Mouse (Mus musculus) heart, embryonic 12.5 days (tissue): ENCODE results near the gene Gm5737. TPM values are rescaled to one million over a fixed set of nuclear protein-coding genes. Genes with fewer than 3 reads are reported as not detected.
A peak's percentile ranks its signal among the peaks of the same experiment; 100 is the strongest.

Experiments used
- ATAC-seq: fragments of 200-750 bp; cut with Nextera tagmentation; 2 replicates; pipeline ENCODE4 v1.8.0; 2017; ENCODE audit warnings: moderate TSS enrichment, moderate library complexity; ENCODE audit not compliant: insufficient number of reproducible peaks, low FRiP score
- H3K27ac ChIP-seq: fragments of 300-500 bp; sonication (generic); 2 replicates; pipeline ENCODE4 v1.5.1; 2016; ENCODE audit warnings: mild to moderate bottlenecking, moderate library complexity; ENCODE audit not compliant: poor library complexity, severe bottlenecking
- H3K27me3 ChIP-seq: fragments of 300-500 bp; sonication (generic); replicated peaks from 2 replicates; pipeline ENCODE4 v1.6.1; 2016; ENCODE audit warnings: mild to moderate bottlenecking, moderate library complexity
- H3K36me3 ChIP-seq: fragments of 300-500 bp; sonication (generic); 2 replicates; pipeline ENCODE4 v1.6.1; 2016; ENCODE audit warnings: mild to moderate bottlenecking, moderate library complexity
- H3K4me1 ChIP-seq: fragments of 300-500 bp; sonication (generic); replicated peaks from 2 replicates; pipeline ENCODE4 v1.6.1; 2016; ENCODE audit warnings: mild to moderate bottlenecking
- H3K4me2 ChIP-seq: fragments of 300-500 bp; sonication (generic); 2 replicates; pipeline ENCODE4 v1.6.1; 2016; ENCODE audit warnings: mild to moderate bottlenecking, moderate library complexity
- H3K4me3 ChIP-seq: fragments of 300-500 bp; sonication (generic); 2 replicates; pipeline ENCODE4 v1.5.1; 2016; ENCODE audit warnings: mild to moderate bottlenecking
- H3K9ac ChIP-seq: fragments of 300-500 bp; sonication (generic); 2 replicates; pipeline ENCODE4 v1.6.1; 2016; ENCODE audit warnings: mild to moderate bottlenecking, moderate library complexity
- H3K9me3 ChIP-seq: fragments of 300-500 bp; sonication (generic); replicated peaks from 2 replicates; pipeline ENCODE4 v1.6.1; 2016; ENCODE audit warnings: mild to moderate bottlenecking, moderate library complexity
- WGBS: fragments of 180-500 bp; shearing (Covaris S2); methylation state at CpG from one replicate; pipeline ENCODE4 v1.1.7; 2016; 5-methylcytosine and 5-hydroxymethylcytosine counted together
- polyA plus RNA-seq: library from polyadenylated mRNA; unstranded; fragments of >200 nt; fragmentation: Nextera tagmentation; extraction: Ambion mirVana; gene quantifications from 2 replicates; pipeline ENCODE4 v1.2.1, GENCODE M21; 2016

The Gm5737 gene
- polyA plus RNA-seq, 1 experiment from 2014 or later: not detected

- Histone ChIP-seq H3K4me1 (peaks cover 18% of the 10 kb centered on the region), H3K4me3 (peak overlapping the region; percentile 80), H3K27ac (peak overlapping the region; percentile 88), H3K9me3 (no peaks in the 10 kb centered on the region), H3K27me3 (peaks cover 4% of the 10 kb centered on the region; the same call in 1 of the 2 replicates), H3K4me2 (peak overlapping the region; percentile 83), H3K36me3 (no peaks in the 10 kb centered on the region), H3K9ac (peak overlapping the region; percentile 89)
- ATAC-seq: peak; percentile 63
- WGBS: 0% methylated on average over 40 of the region's 40 CpGs
These were observed 31.0 kb downstream of the Gm5737 start for GRCm38 (mm10) chr7:120843037-120843621.

GRCm38 (mm10) chr7:120843852-120844435 lies 31.8 kb downstream of the Gm5737 start:
- H3K4me1 ChIP-seq: peaks cover 22% of the 10 kb centered on the region
- peaks cover 4% of the 10 kb centered on the region; the same call in 1 of the 2 replicates for H3K27me3 ChIP-seq
- H3K4me3 ChIP-seq: peak overlapping the region; percentile 80
- ATAC-seq: no peak
- H3K9ac ChIP-seq: peak overlapping the region; percentile 89
- H3K4me2 ChIP-seq: peak overlapping the region; percentile 83
- H3K27ac ChIP-seq: no peak overlapping the region
- 2% methylated on average over 16 of the region's 16 CpGs for WGBS
- H3K9me3 ChIP-seq: no peaks in the 10 kb centered on the region
- H3K36me3 ChIP-seq: no peaks in the 10 kb centered on the region

- no peaks in the 10 kb centered on the region for H3K9me3 ChIP-seq
- H3K4me1 ChIP-seq: peaks cover 22% of the 10 kb centered on the region
- peak overlapping the region; percentile 83 for H3K4me2 ChIP-seq
- H3K27ac ChIP-seq: no peak overlapping the region
- H3K36me3 ChIP-seq: no peaks in the 10 kb centered on the region
- WGBS: 28% methylated on average over 9 of the region's 9 CpGs
- peak overlapping the region; percentile 89; the same call in 1 of the 2 replicates for H3K9ac ChIP-seq
- no peak for ATAC-seq
- peak overlapping the region; percentile 80 for H3K4me3 ChIP-seq
- H3K27me3 ChIP-seq: peaks cover 4% of the 10 kb centered on the region; the same call in 1 of the 2 replicates
These were observed 32.5 kb downstream of the Gm5737 start for GRCm38 (mm10) chr7:120844689-120845088.

GRCm38 (mm10) chr7:120848831-120849512 lies 36.8 kb downstream of the Gm5737 start:
- Histone ChIP-seq H3K4me2 (no peak overlapping the region), H3K27ac (no peak overlapping the region), H3K36me3 (no peaks in the 10 kb centered on the region), H3K9me3 (no peaks in the 10 kb centered on the region), H3K4me1 (peaks cover 42% of the 10 kb centered on the region), H3K9ac (no peak overlapping the region), H3K27me3 (peaks cover 4% of the 10 kb centered on the region; the same call in 1 of the 2 replicates), H3K4me3 (no peak overlapping the region)
- ATAC-seq: no peak
- 88% methylated on average over 3 of the region's 3 CpGs for WGBS

GRCm38 (mm10) chr7:120850165-120850564 lies 38.0 kb downstream of the Gm5737 start:
- no peak for ATAC-seq
- Histone ChIP-seq H3K4me3 (no peak overlapping the region), H3K4me1 (peaks cover 37% of the 10 kb centered on the region), H3K36me3 (no peaks in the 10 kb centered on the region), H3K9me3 (no peaks in the 10 kb centered on the region), H3K4me2 (no peak overlapping the region), H3K27me3 (peaks cover 3% of the 10 kb centered on the region; the same call in 1 of the 2 replicates), H3K27ac (no peak overlapping the region), H3K9ac (no peak overlapping the region)
- 94% methylated on average over 3 of the region's 3 CpGs for WGBS

GRCm38 (mm10) chr7:120859854-120860253 lies 47.7 kb downstream of the Gm5737 start:
- Histone ChIP-seq H3K9ac (no peak overlapping the region), H3K4me3 (no peak overlapping the region), H3K9me3 (no peaks in the 10 kb centered on the region), H3K27me3 (no peaks in the 10 kb centered on the region), H3K4me1 (peaks cover 53% of the 10 kb centered on the region), H3K27ac (no peak overlapping the region), H3K36me3 (peaks cover 12% of the 10 kb centered on the region; the same call in 1 of the 2 replicates), H3K4me2 (no peak overlapping the region)
- ATAC-seq: no peak
- WGBS: 89% methylated on average over 11 of the region's 11 CpGs

GRCm38 (mm10) chr7:120860799-120861487 lies 48.8 kb downstream of the Gm5737 start:
- no peak overlapping the region for H3K4me3 ChIP-seq
- no peak overlapping the region for H3K27ac ChIP-seq
- H3K4me2 ChIP-seq: no peak overlapping the region
- WGBS: 40% methylated on average over 10 of the region's 10 CpGs
- H3K4me1 ChIP-seq: peaks cover 54% of the 10 kb centered on the region
- H3K27me3 ChIP-seq: no peaks in the 10 kb centered on the region
- peaks cover 12% of the 10 kb centered on the region; the same call in 1 of the 2 replicates for H3K36me3 ChIP-seq
- ATAC-seq: no peak
- no peaks in the 10 kb centered on the region for H3K9me3 ChIP-seq
- no peak overlapping the region for H3K9ac ChIP-seq

- H3K27me3 ChIP-seq: no peaks in the 10 kb centered on the region
- no peak overlapping the region for H3K4me3 ChIP-seq
- H3K9me3 ChIP-seq: no peaks in the 10 kb centered on the region
- WGBS: 11% methylated on average over 2 of the region's 2 CpGs
- peak overlapping the region; percentile 20; the same call in 1 of the 2 replicates for H3K4me2 ChIP-seq
- H3K9ac ChIP-seq: no peak overlapping the region
- ATAC-seq: 0 out of 2 replicates have a peak, but pooled peaks have one; percentile 16
- H3K27ac ChIP-seq: peak overlapping the region; percentile 40
- H3K36me3 ChIP-seq: peaks cover 12% of the 10 kb centered on the region; the same call in 1 of the 2 replicates
- peaks cover 60% of the 10 kb centered on the region for H3K4me1 ChIP-seq
These were observed 49.4 kb downstream of the Gm5737 start for GRCm38 (mm10) chr7:120861488-120862047.

GRCm38 (mm10) chr7:120862196-120862595 lies 50.0 kb downstream of the Gm5737 start:
- no peak for ATAC-seq
- peak overlapping the region; percentile 20; the same call in 1 of the 2 replicates for H3K4me2 ChIP-seq
- H3K9me3 ChIP-seq: no peaks in the 10 kb centered on the region
- no peaks in the 10 kb centered on the region for H3K27me3 ChIP-seq
- H3K9ac ChIP-seq: no peak overlapping the region
- no peak overlapping the region for H3K4me3 ChIP-seq
- peaks cover 64% of the 10 kb centered on the region for H3K4me1 ChIP-seq
- H3K36me3 ChIP-seq: peaks cover 12% of the 10 kb centered on the region; the same call in 1 of the 2 replicates
- WGBS: 30% methylated on average over 3 of the region's 3 CpGs
- H3K27ac ChIP-seq: peak overlapping the region; percentile 40

GRCm38 (mm10) chr7:120862626-120863025 lies 50.5 kb downstream of the Gm5737 start:
- no peak for ATAC-seq
- Histone ChIP-seq H3K4me1 (peaks cover 68% of the 10 kb centered on the region), H3K36me3 (peaks cover 12% of the 10 kb centered on the region; the same call in 1 of the 2 replicates), H3K4me2 (no peak overlapping the region), H3K27ac (no peak overlapping the region), H3K27me3 (no peaks in the 10 kb centered on the region), H3K4me3 (no peak overlapping the region), H3K9ac (no peak overlapping the region), H3K9me3 (no peaks in the 10 kb centered on the region)
- 59% methylated on average over 7 of the region's 7 CpGs for WGBS
